In genomic region chr17:70629653-70630378, GRCm38 (mm10) we compare ENCODE assay signal across 8 mouse cellular contexts.
DNase-seq lines count a peak whose midpoint lies in the region; ATAC-seq and TF ChIP-seq lines count a peak whose summit lies in the region.

No protein-coding gene starts in this region.

- DNase-seq in kidney, postnatal 10 days, result peak; percentile 21
- DNase-seq in kidney, adult 2 months, result no peak
- peak; percentile 65 for DNase-seq in hindbrain, postnatal 0 days (ENCODE audit: low spot score)
- peak; percentile 7 for DNase-seq in lung, postnatal 36 days
- DNase-seq in spleen, postnatal 10 days (ENCODE audit: low spot score in 2 of 2), result no peak
- no peak for DNase-seq in cerebellum, adult 8-10 months
- no peak for DNase-seq in cerebellum, adult 9-10 months

- TF ChIP-seq CTCF in kidney, adult 2 months (conservative IDR thresholded peaks at IDR 0.05; ENCODE audit: insufficient read depth, insufficient read length, low read depth, low read length), result no peak
- no peak for TF ChIP-seq CTCF in hindbrain, postnatal 0 days (IDR thresholded peaks at IDR 0.05; ENCODE audit: low read depth)

- H3K4me1 ChIP-seq in kidney, adult 2 months (ENCODE audit: control insufficient read depth, insufficient read depth, low read length), result no peaks in the 10 kb centered on the region
- H3K4me1 ChIP-seq in forebrain, embryonic 12.5 days, result peaks cover 23% of the 10 kb centered on the region
- H3K4me1 ChIP-seq in hindbrain, postnatal 0 days (ENCODE audit: insufficient read depth, low read length), result peaks cover 5% of the 10 kb centered on the region; the same call in 1 of the 2 replicates

- no peak overlapping the region for H3K9ac ChIP-seq in forebrain, embryonic 12.5 days
- no peak overlapping the region for H3K9ac ChIP-seq in hindbrain, postnatal 0 days (replicated peaks; ENCODE audit: low read length)

- no peak overlapping the region for H3K4me2 ChIP-seq in forebrain, embryonic 12.5 days
- H3K4me2 ChIP-seq in hindbrain, postnatal 0 days (ENCODE audit: low read depth, low read length), result no peak overlapping the region

- no peaks in the 10 kb centered on the region for H3K27me3 ChIP-seq in kidney, adult 2 months (replicated peaks; ENCODE audit: control insufficient read depth, insufficient read depth, low read length)
- H3K27me3 ChIP-seq in forebrain, embryonic 12.5 days, result no peaks in the 10 kb centered on the region
- no peaks in the 10 kb centered on the region for H3K27me3 ChIP-seq in hindbrain, postnatal 0 days (ENCODE audit: insufficient read depth, low read length)

- no peak for ATAC-seq in forebrain, embryonic 12.5 days (ENCODE audit: low FRiP score)
- ATAC-seq in hindbrain, postnatal 0 days, result no peak

- no peak overlapping the region for H3K27ac ChIP-seq in kidney, adult 2 months (ENCODE audit: insufficient read depth, low read depth, low read length)
- H3K27ac ChIP-seq in forebrain, embryonic 12.5 days, result 0 out of 2 replicates have a peak overlapping the region, but pooled peaks have one; percentile 8
- 0 out of 2 replicates have a peak overlapping the region, but pooled peaks have one; percentile 32 for H3K27ac ChIP-seq in hindbrain, postnatal 0 days

- H3K9me3 ChIP-seq in forebrain, embryonic 12.5 days, result no peaks in the 10 kb centered on the region
- H3K9me3 ChIP-seq in hindbrain, postnatal 0 days (ENCODE audit: low read length), result no peaks in the 10 kb centered on the region

- WGBS in kidney, adult 2 months, result 52% methylated on average over 6 of the region's 6 CpGs
- 65% methylated on average over 6 of the region's 6 CpGs for WGBS in forebrain, embryonic 12.5 days
- 37% methylated on average over 6 of the region's 6 CpGs for WGBS in hindbrain, postnatal 0 days

- no peak overlapping the region for H3K4me3 ChIP-seq in kidney, adult 2 months (ENCODE audit: insufficient read depth, low read depth, low read length)
- no peak overlapping the region for H3K4me3 ChIP-seq in forebrain, embryonic 12.5 days (replicated peaks)
- no peak overlapping the region for H3K4me3 ChIP-seq in hindbrain, postnatal 0 days (ENCODE audit: low read length)

- TF ChIP-seq POLR2A in kidney, adult 2 months (IDR thresholded peaks at IDR 0.05; ENCODE audit: low read depth, low read length), result no peak

- no peaks in the 10 kb centered on the region for H3K36me3 ChIP-seq in kidney, adult 2 months (ENCODE audit: control insufficient read depth, insufficient read depth, low read length)
- no peaks in the 10 kb centered on the region for H3K36me3 ChIP-seq in forebrain, embryonic 12.5 days (replicated peaks)
- H3K36me3 ChIP-seq in hindbrain, postnatal 0 days (ENCODE audit: insufficient read depth, low read length), result no peaks in the 10 kb centered on the region

Comparison
In these comparisons a context has a peak if more than half of its experiments do, and no peak if none do; other contexts are left out.
1. DNase-seq: peak in kidney, postnatal 10 days (single experiment), hindbrain, postnatal 0 days (single experiment) and lung, postnatal 36 days (single experiment); none in kidney, adult 2 months (single experiment), spleen, postnatal 10 days (0 of 2), cerebellum, adult 8-10 months (single experiment) and cerebellum, adult 9-10 months (single experiment).